Mouse (Mus musculus): ENCODE results near the gene Olfr632. TPM values are rescaled to one million over a fixed set of nuclear protein-coding genes. Genes with fewer than 3 reads are reported as not detected.
"Not testable (repeated sequence)": the region's sequence is repeated elsewhere in the genome, so short reads cannot be mapped to it uniquely, and the experiment has no call there.

Gene Olfr632
- total RNA-seq, 1 experiment: not detected

DNA sequence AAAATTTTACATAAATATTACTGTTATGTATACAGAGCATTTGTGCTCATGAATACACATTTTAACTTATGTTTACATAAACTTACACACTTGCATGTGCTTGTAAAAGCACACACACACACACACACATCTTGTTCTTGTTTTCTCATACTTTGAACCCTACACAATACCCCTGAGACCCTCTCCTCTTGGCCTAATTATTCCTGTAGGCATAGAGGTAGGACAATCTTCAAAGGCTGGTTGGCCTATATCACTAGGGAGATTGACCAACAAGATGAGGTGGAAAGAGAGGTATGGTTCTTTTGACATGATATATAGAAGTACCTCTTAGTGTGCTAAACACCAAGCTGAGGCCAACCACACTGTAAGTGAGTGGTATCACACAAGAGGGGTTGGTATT lies 10.0 kb downstream of the Olfr632 start, which contains the start of gene Olfr633:
Gene Olfr633, plus strand, starts transcription at position 301 of the 400 bp plus-strand sequence.
- no peaks in the 10 kb centered on the region for H3K36me3 ChIP-seq (ENCODE audit: control insufficient read depth, insufficient read depth, low read length, poor library complexity, severe bottlenecking)
- no peaks in the 10 kb centered on the region for H3K4me1 ChIP-seq (ENCODE audit: control insufficient read depth in 2 of 2, insufficient read depth in 2 of 2, low read length in 2 of 2, poor library complexity in 1 of 2)
- no peaks in the 10 kb centered on the region for H3K9me3 ChIP-seq (ENCODE audit: control insufficient read depth, insufficient read depth, low read depth, low read length)
- no peak within 1 kb of the TSS for H3K4me3 ChIP-seq (ENCODE audit: insufficient read depth in 1 of 2, low read depth in 1 of 2, low read length in 2 of 2, poor library complexity in 1 of 2, severe bottlenecking in 1 of 2)
- H3K27ac ChIP-seq (ENCODE audit: insufficient read depth, low read depth, low read length, poor library complexity, severe bottlenecking): no peak within 1 kb of the TSS
- no peak within 1 kb of the TSS for H3K9ac ChIP-seq (ENCODE audit: insufficient read depth, low read depth, low read length, poor library complexity, severe bottlenecking)
- TF ChIP-seq ZC3H11A (IDR thresholded peaks at IDR 0.05; ENCODE audit: borderline replicate concordance, low read depth, low read length) (no peak), HCFC1 (IDR thresholded peaks at IDR 0.05; ENCODE audit: borderline replicate concordance, insufficient read depth, low read length) (no peak), CHD2 (IDR thresholded peaks at IDR 0.05; ENCODE audit: low read depth, low read length) (no peak), MAFK (IDR thresholded peaks at IDR 0.05; ENCODE audit: insufficient read depth, low read depth, low read length) (no peak), ZNF384 (IDR thresholded peaks at IDR 0.05; ENCODE audit: low read depth, low read length) (no peak)
- no peak for DNase-seq (ENCODE audit: low read depth, low spot score)
- in situ Hi-C loops (cut with MboI; ENCODE audit: low sequenced_read_pairs in 2 of 2, unreplicated experiment in 2 of 2): no loop called here

DNA sequence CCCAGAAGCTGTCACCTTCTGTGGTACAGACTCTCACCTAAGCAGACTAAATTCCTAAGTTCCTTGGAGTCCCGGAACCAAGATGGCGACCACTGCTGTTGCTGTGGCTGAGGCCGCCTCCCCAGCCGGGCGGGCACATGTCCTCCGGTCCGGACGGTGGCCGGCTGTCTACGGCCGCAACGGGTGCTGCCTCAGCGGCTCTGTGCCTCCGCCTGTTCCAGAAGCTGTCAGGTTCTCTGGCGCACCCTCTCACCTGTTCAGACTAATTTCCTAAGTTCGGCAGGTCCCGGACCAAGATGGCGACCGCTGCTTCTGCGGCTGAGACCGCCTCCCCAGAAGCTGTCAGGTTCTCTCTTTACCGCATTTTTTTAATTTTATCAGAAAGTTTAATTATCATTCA lies 32.7 kb downstream of the Olfr632 start:
- peak overlapping the region; percentile 40 to 50; a peak in 3 of 4 replicates for H3K4me3 ChIP-seq (ENCODE audit: insufficient read depth in 1 of 2, low read depth in 1 of 2, low read length in 2 of 2, poor library complexity in 1 of 2, severe bottlenecking in 1 of 2)
- in situ Hi-C loops (cut with MboI; ENCODE audit: low sequenced_read_pairs in 2 of 2, unreplicated experiment in 2 of 2); DNase-seq (ENCODE audit: low read depth, low spot score); H3K36me3 ChIP-seq (ENCODE audit: control insufficient read depth, insufficient read depth, low read length, poor library complexity, severe bottlenecking); H3K27ac ChIP-seq (ENCODE audit: insufficient read depth, low read depth, low read length, poor library complexity, severe bottlenecking); H3K4me1 ChIP-seq (ENCODE audit: control insufficient read depth in 2 of 2, insufficient read depth in 2 of 2, low read length in 2 of 2, poor library complexity in 1 of 2); H3K9ac ChIP-seq (ENCODE audit: insufficient read depth, low read depth, low read length, poor library complexity, severe bottlenecking); H3K9me3 ChIP-seq (ENCODE audit: control insufficient read depth, insufficient read depth, low read depth, low read length): not testable (repeated sequence)

DNA sequence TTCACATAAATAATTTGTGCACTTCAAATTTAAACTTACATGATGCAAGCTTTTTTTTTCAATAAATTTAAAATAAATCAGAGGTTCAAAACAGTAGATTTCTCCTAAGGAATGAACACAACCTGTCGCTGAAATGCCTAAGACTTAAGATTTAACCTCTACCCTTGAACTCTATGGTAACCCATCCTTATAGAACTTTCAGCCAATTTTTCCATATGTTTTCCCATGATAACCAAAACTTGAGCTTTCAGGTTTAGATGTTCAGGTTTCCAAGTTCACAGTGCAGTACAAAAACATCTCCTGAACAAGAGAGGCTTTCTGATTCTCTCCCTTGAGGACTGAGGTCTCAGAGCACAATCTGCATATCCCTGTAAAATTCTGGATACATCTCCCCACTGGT lies 36.7 kb downstream of the Olfr632 start, which contains the start of gene Olfr635:
Gene Olfr635, plus strand, starts transcription at position 301 of the 400 bp plus-strand sequence.
- no peak for DNase-seq (ENCODE audit: low read depth, low spot score)
- TF ChIP-seq ZNF384 (IDR thresholded peaks at IDR 0.05; ENCODE audit: low read depth, low read length) (no peak), CHD2 (IDR thresholded peaks at IDR 0.05; ENCODE audit: low read depth, low read length) (no peak), HCFC1 (IDR thresholded peaks at IDR 0.05; ENCODE audit: borderline replicate concordance, insufficient read depth, low read length) (no peak), MAFK (IDR thresholded peaks at IDR 0.05; ENCODE audit: insufficient read depth, low read depth, low read length) (no peak), ZC3H11A (IDR thresholded peaks at IDR 0.05; ENCODE audit: borderline replicate concordance, low read depth, low read length) (no peak)
- no peaks in the 10 kb centered on the region for H3K9me3 ChIP-seq (ENCODE audit: control insufficient read depth, insufficient read depth, low read depth, low read length)
- H3K4me1 ChIP-seq (ENCODE audit: control insufficient read depth in 2 of 2, insufficient read depth in 2 of 2, low read length in 2 of 2, poor library complexity in 1 of 2): no peaks in the 10 kb centered on the region
- no peak within 1 kb of the TSS for H3K4me3 ChIP-seq (ENCODE audit: insufficient read depth in 1 of 2, low read depth in 1 of 2, low read length in 2 of 2, poor library complexity in 1 of 2, severe bottlenecking in 1 of 2)
- in situ Hi-C loops (cut with MboI; ENCODE audit: low sequenced_read_pairs in 2 of 2, unreplicated experiment in 2 of 2): no loop called here
- no peak within 1 kb of the TSS for H3K27ac ChIP-seq (ENCODE audit: insufficient read depth, low read depth, low read length, poor library complexity, severe bottlenecking)
- H3K36me3 ChIP-seq (ENCODE audit: control insufficient read depth, insufficient read depth, low read length, poor library complexity, severe bottlenecking): no peaks in the 10 kb centered on the region
- H3K9ac ChIP-seq (ENCODE audit: insufficient read depth, low read depth, low read length, poor library complexity, severe bottlenecking): no peak within 1 kb of the TSS

DNA sequence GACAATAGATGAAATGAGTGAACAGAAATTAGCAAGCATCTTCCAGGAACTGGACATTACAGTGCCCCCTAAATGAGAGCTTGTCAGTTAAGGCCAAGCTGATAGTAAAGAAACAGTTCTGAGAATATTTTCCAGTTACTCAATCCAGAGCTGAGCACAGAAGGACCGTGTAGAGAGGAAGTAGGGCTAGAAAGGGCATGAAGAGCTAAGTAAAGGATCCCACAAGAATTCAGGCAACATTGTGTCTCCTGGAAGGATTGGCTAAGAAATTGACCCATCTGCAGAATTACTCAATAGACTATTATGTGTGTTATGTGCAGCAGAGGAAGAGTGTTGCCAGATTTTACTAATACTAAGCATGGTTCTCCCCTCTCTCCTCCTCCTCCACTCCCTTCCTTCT lies 37.6 kb downstream of the Olfr632 start:
- in situ Hi-C loops (cut with MboI; ENCODE audit: low sequenced_read_pairs in 2 of 2, unreplicated experiment in 2 of 2): no loop called here

More for the DNA sequence above, 37.6 kb downstream of the Olfr632 start:
- H3K4me1 ChIP-seq (ENCODE audit: control insufficient read depth in 2 of 2, insufficient read depth in 2 of 2, low read length in 2 of 2, poor library complexity in 1 of 2): no peaks in the 10 kb centered on the region
- no peaks in the 10 kb centered on the region for H3K36me3 ChIP-seq (ENCODE audit: control insufficient read depth, insufficient read depth, low read length, poor library complexity, severe bottlenecking)
- no peak overlapping the region for H3K9ac ChIP-seq (ENCODE audit: insufficient read depth, low read depth, low read length, poor library complexity, severe bottlenecking)
- no peak overlapping the region for H3K4me3 ChIP-seq (ENCODE audit: insufficient read depth in 1 of 2, low read depth in 1 of 2, low read length in 2 of 2, poor library complexity in 1 of 2, severe bottlenecking in 1 of 2)
- H3K27ac ChIP-seq (ENCODE audit: insufficient read depth, low read depth, low read length, poor library complexity, severe bottlenecking): no peak overlapping the region
- no peak for TF ChIP-seq CHD2 (IDR thresholded peaks at IDR 0.05; ENCODE audit: low read depth, low read length)
- no peak for TF ChIP-seq HCFC1 (IDR thresholded peaks at IDR 0.05; ENCODE audit: borderline replicate concordance, insufficient read depth, low read length)
- TF ChIP-seq ZNF384 (IDR thresholded peaks at IDR 0.05; ENCODE audit: low read depth, low read length): no peak
- no peak for TF ChIP-seq MAFK (IDR thresholded peaks at IDR 0.05; ENCODE audit: insufficient read depth, low read depth, low read length)
- no peak for TF ChIP-seq ZC3H11A (IDR thresholded peaks at IDR 0.05; ENCODE audit: borderline replicate concordance, low read depth, low read length)
- H3K9me3 ChIP-seq (ENCODE audit: control insufficient read depth, insufficient read depth, low read depth, low read length): no peaks in the 10 kb centered on the region
- DNase-seq (ENCODE audit: low read depth, low spot score): no peak

Other genes starting within 250 kb of the Olfr632 start
- not detected in 2 replicates for gene Olfr243, start 219.7 kb upstream of the Olfr632 start, total RNA-seq (2012; rRNA removed)
- not detected in 2 replicates for gene Olfr628, start 204.0 kb upstream of the Olfr632 start, total RNA-seq (2012; rRNA removed)
- gene Olfr629, start 189.4 kb upstream of the Olfr632 start, total RNA-seq (2012; rRNA removed): not detected in 2 replicates
- gene Olfr630, start 177.0 kb upstream of the Olfr632 start, total RNA-seq (2012; rRNA removed): not detected in 2 replicates
- not detected in 2 replicates for gene Olfr69, start 162.8 kb upstream of the Olfr632 start, total RNA-seq (2012; rRNA removed)
- gene Olfr68, start 154.6 kb upstream of the Olfr632 start, total RNA-seq (2012; rRNA removed): not detected in 2 replicates
- not detected in 2 replicates for gene Olfr67, start 142.5 kb upstream of the Olfr632 start, total RNA-seq (2012; rRNA removed)
- gene Hbb-bt, start 120.4 kb upstream of the Olfr632 start, total RNA-seq (2012; rRNA removed): not detected in 2 replicates
- not detected in 2 replicates for gene Hbb-bs, start 106.3 kb upstream of the Olfr632 start, total RNA-seq (2012; rRNA removed)
- not detected in 2 replicates for gene Hbb-bh2, start 93.8 kb upstream of the Olfr632 start, total RNA-seq (2012; rRNA removed)
- gene Hbb-bh1, start 91.2 kb upstream of the Olfr632 start, total RNA-seq (2012; rRNA removed): not detected in 2 replicates
- gene Hbb-y, start 81.1 kb upstream of the Olfr632 start, total RNA-seq (2012; rRNA removed): not detected in 2 replicates
- not detected in 2 replicates for gene Olfr66, start 48.1 kb upstream of the Olfr632 start, total RNA-seq (2012; rRNA removed)
- not detected in 2 replicates for gene Olfr64, start 39.9 kb upstream of the Olfr632 start, total RNA-seq (2012; rRNA removed)
- not detected in 2 replicates for gene Olfr65, start 30.9 kb upstream of the Olfr632 start, total RNA-seq (2012; rRNA removed)
- not detected in 2 replicates for gene Olfr631, start 5.5 kb upstream of the Olfr632 start, total RNA-seq (2012; rRNA removed)
- gene Olfr633, start 10.1 kb downstream of the Olfr632 start, total RNA-seq (2012; rRNA removed): not detected in 2 replicates
- gene Olfr635, start 36.8 kb downstream of the Olfr632 start, total RNA-seq (2012; rRNA removed): not detected in 2 replicates
- not detected in 2 replicates for gene Olfr638, start 64.4 kb downstream of the Olfr632 start, total RNA-seq (2012; rRNA removed)
- 0.42 and 0.45 TPM in 2 replicates for gene Olfr639, start 83.0 kb downstream of the Olfr632 start, total RNA-seq (2012; rRNA removed)
- gene Olfr640, start 91.2 kb downstream of the Olfr632 start, total RNA-seq (2012; rRNA removed): not detected in 2 replicates
- gene Olfr641, start 101.1 kb downstream of the Olfr632 start, total RNA-seq (2012; rRNA removed): not detected in 2 replicates
- not detected in 2 replicates for gene Olfr642, start 118.3 kb downstream of the Olfr632 start, total RNA-seq (2012; rRNA removed)
- not detected in 2 replicates for gene 4930516K23Rik, start 127.1 kb downstream of the Olfr632 start, total RNA-seq (2012; rRNA removed)
- not detected in 2 replicates for gene Olfr644, start 137.5 kb downstream of the Olfr632 start, total RNA-seq (2012; rRNA removed)
- gene Olfr645, start 151.1 kb downstream of the Olfr632 start, total RNA-seq (2012; rRNA removed): not detected in 2 replicates
- not detected in 2 replicates for gene Olfr646, start 170.5 kb downstream of the Olfr632 start, total RNA-seq (2012; rRNA removed)
- gene Ubqln5, start 195.5 kb downstream of the Olfr632 start, total RNA-seq (2012; rRNA removed): not detected in 2 replicates
- not detected in 2 replicates for gene Olfr643, start 203.1 kb downstream of the Olfr632 start, total RNA-seq (2012; rRNA removed)
- gene Ubqln3, start 208.9 kb downstream of the Olfr632 start, total RNA-seq (2012; rRNA removed): not detected in 2 replicates
- gene Ubqlnl, start 216.2 kb downstream of the Olfr632 start, total RNA-seq (2012; rRNA removed): not detected in 2 replicates
- not detected in 2 replicates for gene Olfm5, start 230.5 kb downstream of the Olfr632 start, total RNA-seq (2012; rRNA removed)
- gene Olfr648, start 249.0 kb downstream of the Olfr632 start, total RNA-seq (2012; rRNA removed): 0.04 and 0.05 TPM in 2 replicates

All from ES-E14 (cell line).